Mouse (Mus musculus): ENCODE data around the gene Tmem203. TPM values are rescaled to one million over a fixed set of nuclear protein-coding genes. Genes with fewer than 3 reads are reported as not detected.

The Tmem203 gene
- total RNA-seq (2021), result 10 to 100 TPM; 18.8 to 19.7 TPM
- long read RNA-seq, experiment 1, transcript Tmem203-201 (1 exons, 854 nt), result major isoform, 19 of 19 reads
- long read RNA-seq, experiment 1, partial matches to known transcripts, result 0 of 19 reads
- long read RNA-seq, experiment 1, other reads (novel, unspliced or antisense), result 0 of 19 reads
- long read RNA-seq, experiment 2, transcript Tmem203-201 (1 exons, 854 nt), result major isoform, 33 of 33 reads
- long read RNA-seq, experiment 2, partial matches to known transcripts, result 0 of 33 reads
- long read RNA-seq, experiment 2, other reads (novel, unspliced or antisense), result 0 of 33 reads

GRCm38 (mm10) chr2:25255284-25255779 lies at the start of gene Tmem203:
Gene Tmem203 (plus strand): TSS chr2:25255439.
- peak; percentile 77 to 85 for DNase-seq (ENCODE audit: low spot score in 2 of 2)

GRCm38 (mm10) chr2:25207593-25207992 lies 47.6 kb upstream of the Tmem203 start:
- no peak for DNase-seq (ENCODE audit: low spot score in 2 of 2)

DNA sequence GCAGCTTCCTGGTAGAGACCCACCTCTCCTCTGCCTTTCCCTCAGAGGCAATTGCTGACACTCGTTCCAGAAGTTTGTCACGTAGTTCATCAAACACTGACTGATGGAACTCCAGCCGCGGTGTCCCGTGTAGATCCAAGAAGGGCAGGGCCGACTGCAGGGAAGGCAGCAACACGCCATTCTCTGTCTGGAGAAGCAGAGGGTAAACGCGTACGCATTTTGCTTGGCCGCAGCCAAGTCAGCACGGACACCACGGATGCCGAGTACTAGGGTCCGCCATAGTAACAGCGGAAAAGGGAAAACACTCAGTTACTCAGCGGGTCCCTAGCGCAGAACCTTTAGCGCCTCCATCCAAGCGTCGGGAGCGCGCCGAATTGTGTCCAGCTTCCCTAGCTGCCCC lies 44.6 kb upstream of the Tmem203 start:
- DNase-seq (ENCODE audit: low spot score in 2 of 2), result no peak

DNA sequence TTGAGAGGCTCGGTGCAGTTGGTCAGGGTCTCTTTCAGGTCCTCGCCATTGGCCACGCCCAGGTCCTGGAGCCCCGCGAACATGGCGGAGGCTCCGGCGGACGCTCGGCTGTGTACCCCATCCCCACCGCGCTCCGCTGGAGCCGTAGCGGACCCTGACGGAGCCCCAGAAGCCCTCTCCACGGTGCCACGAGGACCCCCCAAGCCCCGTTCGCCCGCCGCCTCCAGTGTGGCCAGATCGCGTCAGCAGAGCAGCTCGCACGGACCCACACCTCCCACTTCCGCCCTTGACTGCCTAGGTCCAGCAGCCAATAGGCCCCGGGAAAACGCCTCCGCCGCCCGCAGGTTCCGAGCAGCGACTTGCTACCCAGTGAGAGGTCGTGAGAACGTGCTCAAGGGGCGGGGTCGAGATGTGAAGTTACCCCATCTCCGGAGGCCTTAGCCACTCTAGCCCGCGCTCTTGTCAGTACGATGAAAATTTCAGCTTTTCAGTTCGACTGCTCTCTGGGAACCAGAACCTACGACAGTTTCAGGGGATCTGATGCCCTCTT lies 44.0 kb upstream of the Tmem203 start, which contains the start of gene Nelfb:
Gene Nelfb (minus strand): TSS at position 369 of the 550 bp plus-strand sequence.
- DNase-seq (ENCODE audit: low spot score in 2 of 2), result peak; percentile 74 to 90

- no peak for DNase-seq (ENCODE audit: low spot score in 2 of 2)
Measured at GRCm38 (mm10) chr2:25213266-25213865, 41.9 kb upstream of the Tmem203 start.

- no peak for DNase-seq (ENCODE audit: low spot score in 2 of 2)
Measured at GRCm38 (mm10) chr2:25214444-25214843, 40.8 kb upstream of the Tmem203 start, which contains the start of gene Stpg3. Gene Stpg3 (minus strand): TSS chr2:25214637.

- no peak for DNase-seq (ENCODE audit: low spot score in 2 of 2)
Measured at GRCm38 (mm10) chr2:25217666-25218065, 37.6 kb upstream of the Tmem203 start.

DNA sequence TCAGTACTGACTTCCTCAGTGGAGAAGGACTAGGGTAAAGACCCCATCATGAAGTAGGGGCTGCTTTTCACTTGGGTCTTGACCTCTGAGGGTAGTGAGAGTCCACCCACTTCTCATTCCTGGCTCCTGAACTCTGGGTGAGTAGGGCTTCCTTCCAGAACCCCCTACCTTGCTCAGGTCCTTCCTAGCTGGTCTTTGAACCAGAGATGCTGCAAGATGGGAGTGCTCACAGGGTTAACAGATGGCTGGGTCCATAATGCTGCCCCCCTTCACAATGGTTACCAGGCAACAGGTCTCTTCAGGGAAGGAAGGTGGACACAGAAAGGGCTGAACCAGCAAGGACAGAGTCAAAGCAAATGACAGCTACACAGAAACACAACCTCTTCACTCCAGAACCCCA lies 36.8 kb upstream of the Tmem203 start, which contains the start of gene Fam166a:
Gene Fam166a (plus strand): TSS at position 301 of the 400 bp plus-strand sequence.
- DNase-seq (ENCODE audit: low spot score in 2 of 2), result no peak

- DNase-seq (ENCODE audit: low spot score in 2 of 2), result no peak
Measured at GRCm38 (mm10) chr2:25221331-25221772, 33.9 kb upstream of the Tmem203 start.

- DNase-seq (ENCODE audit: low spot score in 2 of 2), result peak; percentile 63 to 74
Measured at GRCm38 (mm10) chr2:25223681-25224491, 31.4 kb upstream of the Tmem203 start.

- DNase-seq (ENCODE audit: low spot score in 2 of 2), result no peak
Measured at GRCm38 (mm10) chr2:25224492-25224765, 30.8 kb upstream of the Tmem203 start, which contains the start of gene Tubb4b. Gene Tubb4b (minus strand): TSS chr2:25224702.

GRCm38 (mm10) chr2:25224766-25225752 lies 30.2 kb upstream of the Tmem203 start:
- DNase-seq (ENCODE audit: low spot score in 2 of 2), result peak; percentile 89 to 96

DNA sequence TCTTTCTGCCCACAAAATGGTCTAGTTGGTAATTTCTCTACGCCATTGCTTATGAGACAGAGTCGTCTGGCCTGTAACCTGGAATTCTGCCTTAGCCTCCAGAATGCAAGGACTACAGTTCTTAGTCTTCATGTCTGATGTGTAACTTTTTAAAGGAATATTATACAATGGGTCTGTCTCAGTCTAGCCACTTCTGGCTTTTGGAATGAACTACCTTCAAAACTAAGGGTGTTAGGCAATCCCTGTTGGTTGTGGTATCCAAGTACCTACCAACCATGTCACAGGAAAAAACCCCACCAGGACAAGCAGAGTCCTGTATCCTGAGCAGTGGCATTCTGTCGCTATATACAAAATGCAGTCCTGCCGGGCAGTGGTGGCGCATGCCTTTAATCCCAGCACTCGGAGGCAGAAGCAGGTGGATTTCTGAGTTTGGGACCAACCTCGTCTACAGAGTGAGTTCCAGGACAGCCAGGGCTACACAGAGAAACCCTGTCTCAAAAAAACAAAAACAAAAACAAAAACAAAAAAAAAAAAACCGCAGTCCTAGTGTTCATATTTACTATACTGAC lies 29.3 kb upstream of the Tmem203 start:
- DNase-seq (ENCODE audit: low spot score in 2 of 2), result no peak

GRCm38 (mm10) chr2:25226864-25227263 lies 28.4 kb upstream of the Tmem203 start:
- DNase-seq (ENCODE audit: low spot score in 2 of 2), result peak in 1 of 2 experiments; percentile 56

- DNase-seq (ENCODE audit: low spot score in 2 of 2), result no peak
Measured at GRCm38 (mm10) chr2:25227406-25227805, 27.8 kb upstream of the Tmem203 start.

GRCm38 (mm10) chr2:25228431-25228889 lies 26.8 kb upstream of the Tmem203 start:
- DNase-seq (ENCODE audit: low spot score in 2 of 2), result peak; percentile 74 to 85

DNA sequence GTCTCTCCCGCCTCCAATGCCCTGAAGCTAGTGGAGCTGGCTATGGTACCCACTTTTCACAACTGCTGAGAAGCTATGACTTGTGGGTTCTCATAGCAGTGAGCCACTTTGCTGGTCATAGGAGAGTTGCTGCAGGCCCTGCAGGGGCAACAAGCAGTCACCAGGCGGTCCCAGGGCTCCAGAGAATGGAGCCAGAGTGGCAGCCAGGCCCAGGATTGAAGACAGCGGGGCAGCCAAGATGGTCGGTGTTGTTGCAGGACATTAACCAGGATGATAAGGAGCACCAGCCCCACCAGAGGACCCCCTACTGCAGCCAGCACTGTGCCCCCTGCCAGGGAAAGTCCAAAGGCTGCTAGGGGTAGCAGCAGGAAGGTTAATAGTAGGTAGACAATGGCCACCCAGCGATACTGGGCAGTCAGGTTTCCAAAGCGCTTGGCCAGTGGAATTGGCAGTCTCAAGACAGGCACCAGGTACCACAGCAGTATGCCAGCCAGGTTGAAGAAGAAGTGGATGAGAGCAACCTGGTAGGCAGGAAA lies 26.2 kb upstream of the Tmem203 start:
- DNase-seq (ENCODE audit: low spot score in 2 of 2), result no peak

GRCm38 (mm10) chr2:25229582-25229981 lies 25.7 kb upstream of the Tmem203 start:
- DNase-seq (ENCODE audit: low spot score in 2 of 2), result no peak

DNA sequence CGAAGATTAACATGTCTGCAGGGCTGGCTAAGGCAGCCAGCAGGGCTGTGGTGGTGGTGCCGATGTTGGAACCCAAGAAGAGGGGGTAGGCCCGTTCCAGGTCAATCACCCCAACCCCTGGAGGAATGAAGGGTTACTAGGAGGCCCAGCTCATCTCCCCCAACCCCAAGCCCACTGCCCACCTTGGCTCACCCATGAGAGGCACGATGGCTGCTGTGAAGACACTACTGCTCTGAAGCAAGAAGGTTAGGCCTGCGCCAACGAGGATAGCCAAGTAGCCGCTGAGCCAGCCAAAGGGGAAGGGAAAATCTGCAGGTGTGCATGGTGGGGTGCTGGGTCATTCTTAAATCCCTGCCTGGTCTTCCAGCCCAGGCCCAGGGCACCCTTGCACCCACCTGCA lies 24.7 kb upstream of the Tmem203 start:
- DNase-seq (ENCODE audit: low spot score in 2 of 2), result no peak
